ENCODE assay signal across 8 mouse cellular contexts in the genomic region with DNA sequence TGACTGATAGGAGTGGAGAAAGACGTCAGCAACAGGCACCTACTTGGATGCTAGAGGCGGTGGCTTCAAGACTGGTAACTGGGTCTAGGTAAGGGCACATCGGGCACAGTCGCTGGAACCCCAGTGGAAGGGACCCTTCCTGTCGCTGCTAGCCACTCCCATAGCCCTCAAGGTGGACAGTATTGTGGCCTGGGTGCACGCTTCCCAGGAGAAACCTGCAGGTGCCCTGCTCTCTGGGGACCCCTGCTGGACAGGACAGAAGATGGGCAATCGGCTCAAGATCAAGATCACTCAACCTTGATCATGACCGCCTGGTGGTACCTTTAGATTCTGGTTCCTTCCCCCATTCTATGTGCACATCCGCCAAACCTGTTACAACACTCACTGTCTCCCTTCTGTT. TPM values are rescaled to one million over a fixed set of nuclear protein-coding genes. Genes with fewer than 3 reads are reported as not detected.
A peak's percentile ranks its signal among the peaks of the same experiment; 100 is the strongest.
DNase-seq lines count a peak whose midpoint lies in the region; ATAC-seq lines count a peak whose summit lies in the region.

No protein-coding gene starts in this region.

- H3K27ac ChIP-seq in midbrain, embryonic 11.5 days (ENCODE audit: low read depth, low read length): no peak overlapping the region
- H3K27ac ChIP-seq in midbrain, embryonic 16.5 days (ENCODE audit: low read length): no peak overlapping the region

- H3K27me3 ChIP-seq in midbrain, embryonic 11.5 days (ENCODE audit: control insufficient read depth, insufficient read depth, low read length): no peaks in the 10 kb centered on the region
- H3K27me3 ChIP-seq in midbrain, embryonic 16.5 days (ENCODE audit: control insufficient read depth, insufficient read depth, low read depth, low read length): peaks cover 2% of the 10 kb centered on the region; the same call in 1 of the 2 replicates

- no peak overlapping the region for H3K4me2 ChIP-seq in midbrain, embryonic 11.5 days
- H3K4me2 ChIP-seq in midbrain, embryonic 16.5 days (ENCODE audit: low read length): no peak overlapping the region

- WGBS in midbrain, embryonic 11.5 days: 53% methylated on average over 9 of the region's 9 CpGs
- 58% methylated on average over 9 of the region's 9 CpGs for WGBS in midbrain, embryonic 16.5 days

- peak; percentile 29 to 39 for DNase-seq in cerebellum, postnatal 14 days
- DNase-seq in cerebellum, adult 9-11 months: no peak
- peak; percentile 42 for DNase-seq in ovary, postnatal 36 days (ENCODE audit: low spot score)
- DNase-seq in ovary, adult 18-20 months (ENCODE audit: low spot score): no peak
- DNase-seq in naive thymus-derived CD4-positive, alpha-beta T cell, adult 2 months (ENCODE audit: low read depth): peak; percentile 56
- no peak for DNase-seq in midbrain, embryonic 11.5 days (ENCODE audit: low spot score, missing footprints)

- no peak overlapping the region for H3K4me3 ChIP-seq in midbrain, embryonic 11.5 days (ENCODE audit: low read depth, low read length)
- H3K4me3 ChIP-seq in midbrain, embryonic 16.5 days (ENCODE audit: low read depth, low read length): no peak overlapping the region

- no peak overlapping the region for H3K9ac ChIP-seq in midbrain, embryonic 11.5 days (ENCODE audit: low read length)
- no peak overlapping the region for H3K9ac ChIP-seq in midbrain, embryonic 16.5 days (ENCODE audit: low read depth, low read length)

- H3K4me1 ChIP-seq in midbrain, embryonic 11.5 days (ENCODE audit: control insufficient read depth, insufficient read depth, low read length): no peaks in the 10 kb centered on the region
- no peaks in the 10 kb centered on the region for H3K4me1 ChIP-seq in midbrain, embryonic 16.5 days (ENCODE audit: control insufficient read depth, insufficient read depth, low read length)

- no peaks in the 10 kb centered on the region for H3K36me3 ChIP-seq in midbrain, embryonic 11.5 days (ENCODE audit: control insufficient read depth, insufficient read depth, low read length)
- no peaks in the 10 kb centered on the region for H3K36me3 ChIP-seq in midbrain, embryonic 16.5 days (ENCODE audit: control insufficient read depth, insufficient read depth, low read length)

- ATAC-seq in granulocyte monocyte progenitor cell, adult 5-6 weeks (replicated peaks; ENCODE audit: poor library complexity, severe bottlenecking): peak; percentile 61
- no peak for ATAC-seq in midbrain, embryonic 11.5 days (ENCODE audit: low FRiP score)
- no peak for ATAC-seq in midbrain, embryonic 16.5 days

- H3K9me3 ChIP-seq in midbrain, embryonic 11.5 days (ENCODE audit: control insufficient read depth, low read length): no peaks in the 10 kb centered on the region
- H3K9me3 ChIP-seq in midbrain, embryonic 16.5 days (replicated peaks; ENCODE audit: control insufficient read depth, low read length, poor library complexity, severe bottlenecking): no peaks in the 10 kb centered on the region

RNA-seq across cellular contexts. Expression of gene Cnnm2, which starts 6.3 kb away (rescaled TPM):
- total RNA-seq in granulocyte monocyte progenitor cell, adult 5-6 weeks (2014; fragmentation: Nextera tagmentation): 5.3 and 12.1 TPM in 2 replicates
- 7.2 and 8.0 TPM in 2 replicates for total RNA-seq in granulocyte monocyte progenitor cell, adult 5-6 weeks (2017)
- polyA plus RNA-seq in midbrain, embryonic 11.5 days (2014; fragmentation: Nextera tagmentation; extraction: Ambion mirVana): 4.5 and 4.9 TPM in 2 replicates
- 6.8 and 7.0 TPM in 2 replicates for polyA plus RNA-seq in midbrain, embryonic 16.5 days (2015; fragmentation: Nextera tagmentation; extraction: Ambion mirVana)

RNA-seq across cellular contexts. Expression of gene As3mt, which starts 47.8 kb away (rescaled TPM):
- total RNA-seq in granulocyte monocyte progenitor cell, adult 5-6 weeks (2014; fragmentation: Nextera tagmentation): 47.6 and 53.1 TPM in 2 replicates
- total RNA-seq in granulocyte monocyte progenitor cell, adult 5-6 weeks (2017): 71.0 and 82.9 TPM in 2 replicates
- 33.8 and 37.6 TPM in 2 replicates for polyA plus RNA-seq in midbrain, embryonic 11.5 days (2014; fragmentation: Nextera tagmentation; extraction: Ambion mirVana)
- polyA plus RNA-seq in midbrain, embryonic 16.5 days (2015; fragmentation: Nextera tagmentation; extraction: Ambion mirVana): 35.6 and 38.1 TPM in 2 replicates

Comparison
In these comparisons a context has a peak if more than half of its experiments do, and no peak if none do; other contexts are left out.
1. DNase-seq: peak in cerebellum, postnatal 14 days (2 of 2), ovary, postnatal 36 days (single experiment) and naive thymus-derived CD4-positive, alpha-beta T cell, adult 2 months (single experiment); none in cerebellum, adult 9-11 months (single experiment), ovary, adult 18-20 months (single experiment) and midbrain, embryonic 11.5 days (single experiment).